Mouse (Mus musculus): Measurements from ENCODE around the gene Zfp414.

Zfp414 gene

GRCm38 (mm10) chr17:33666813-33667212 lies 37.9 kb downstream of the Zfp414 start:
- DNase-seq: no peak

DNA sequence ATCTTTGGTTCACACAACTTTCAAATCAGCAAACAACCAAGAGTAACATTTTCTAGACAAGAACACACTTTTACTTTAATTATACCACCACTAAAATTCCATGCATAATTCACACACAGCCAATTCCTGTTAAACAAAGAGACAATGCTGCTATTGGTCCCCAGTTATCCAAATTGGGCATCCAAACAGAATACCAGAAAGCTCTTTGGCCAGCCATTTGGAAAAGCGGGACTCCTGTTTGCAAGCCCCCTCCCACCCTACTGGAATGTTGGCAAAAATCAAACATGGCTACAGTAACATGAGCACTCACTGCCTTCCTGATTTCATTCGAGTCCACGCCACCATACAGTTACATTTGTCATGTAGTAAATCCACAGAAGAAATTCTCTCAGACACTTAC lies 40.8 kb downstream of the Zfp414 start:
- no peak for DNase-seq

GRCm38 (mm10) chr17:33673837-33674236 lies 44.9 kb downstream of the Zfp414 start:
- no peak for DNase-seq

- DNase-seq: no peak
Observed at GRCm38 (mm10) chr17:33675452-33675851, 46.6 kb downstream of the Zfp414 start.

DNA sequence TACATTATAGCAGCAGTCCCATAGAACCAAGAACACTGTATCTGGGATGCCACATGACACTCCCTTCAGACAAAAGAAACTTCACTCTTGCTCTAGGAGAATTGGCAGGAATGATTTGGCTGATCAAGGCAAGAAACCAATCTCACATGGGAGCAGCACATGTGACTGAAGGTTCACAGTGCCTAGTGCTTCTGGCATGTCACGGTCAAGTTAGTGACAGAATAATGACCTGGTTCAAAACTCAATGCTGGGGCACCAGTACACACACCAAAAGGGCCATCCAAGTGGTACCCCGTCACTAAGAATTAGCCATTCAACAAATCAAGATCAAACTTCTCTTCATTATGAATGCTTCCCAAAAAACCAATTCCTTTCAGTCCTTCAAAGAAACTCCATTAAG lies 47.2 kb downstream of the Zfp414 start:
- DNase-seq: no peak

DNA sequence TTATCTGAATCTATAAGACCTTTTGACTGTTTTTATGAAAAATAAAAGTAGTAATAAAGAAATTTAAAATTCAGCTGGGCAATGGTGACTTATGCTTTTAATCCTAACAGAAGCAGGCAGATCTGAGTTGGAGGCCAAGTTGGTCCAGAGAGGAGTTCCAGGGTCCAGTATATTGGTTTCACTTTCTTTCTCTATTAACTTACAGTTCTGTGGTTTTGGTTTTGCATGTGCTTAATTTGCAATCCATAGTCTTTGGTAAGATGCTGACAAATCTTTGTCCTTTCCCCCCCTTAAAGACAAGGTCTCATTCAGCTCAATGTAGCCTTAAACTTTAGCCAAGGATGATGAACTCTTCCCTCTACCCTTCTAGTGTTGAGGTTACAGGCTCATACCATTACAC lies 49.9 kb downstream of the Zfp414 start:
- DNase-seq: no peak
